Mouse (Mus musculus) forebrain, embryonic 13.5 days (tissue): ENCODE data around the gene Kiz. TPM values are rescaled to one million over a fixed set of nuclear protein-coding genes. Genes with fewer than 3 reads are reported as not detected.
A peak's percentile ranks its signal among the peaks of the same experiment; 100 is the strongest.

Experiments used
- ATAC-seq: fragments of 200-750 bp; cut with Nextera tagmentation; 2 replicates; pipeline ENCODE4 v1.8.0; 2017
- H3K27ac ChIP-seq: fragments of 300-500 bp; sonication (generic); 2 replicates; pipeline ENCODE4 v1.5.1; 2015; ENCODE audit warnings: inconsistent platforms, mild to moderate bottlenecking, moderate library complexity
- H3K27me3 ChIP-seq: fragments of 300-500 bp; sonication (generic); 2 replicates; pipeline ENCODE4 v1.6.1; 2015; ENCODE audit warnings: mild to moderate bottlenecking, inconsistent platforms
- H3K36me3 ChIP-seq: fragments of 300-500 bp; sonication (generic); 2 replicates; pipeline ENCODE4 v1.6.1; 2015; ENCODE audit warnings: mild to moderate bottlenecking, inconsistent platforms; ENCODE audit not compliant: poor library complexity, severe bottlenecking
- H3K4me1 ChIP-seq: fragments of 300-500 bp; sonication (generic); 2 replicates; pipeline ENCODE4 v1.6.1; 2015; ENCODE audit warnings: inconsistent platforms
- H3K4me2 ChIP-seq: fragments of 300-500 bp; sonication (generic); 2 replicates; pipeline ENCODE4 v1.6.1; 2015; ENCODE audit warnings: inconsistent platforms, mild to moderate bottlenecking, moderate library complexity
- H3K4me3 ChIP-seq: fragments of 300-500 bp; sonication (generic); 2 replicates; pipeline ENCODE4 v1.5.1; 2015; ENCODE audit warnings: mild to moderate bottlenecking, inconsistent platforms
- H3K9ac ChIP-seq: fragments of 300-500 bp; sonication (generic); 2 replicates; pipeline ENCODE4 v1.6.1; 2015; ENCODE audit warnings: mild to moderate bottlenecking, inconsistent platforms
- H3K9me3 ChIP-seq: fragments of 300-500 bp; sonication (generic); replicated peaks from 2 replicates; pipeline ENCODE4 v1.6.1; 2016; ENCODE audit warnings: inconsistent platforms
- WGBS: fragments of 180-500 bp; shearing (Covaris S2); methylation state at CpG from one replicate; pipeline ENCODE4 v1.1.7; 2015; 5-methylcytosine and 5-hydroxymethylcytosine counted together
- polyA plus RNA-seq: library from polyadenylated mRNA; unstranded; fragments of >200 nt; fragmentation: Nextera tagmentation; extraction: Ambion mirVana; gene quantifications from 2 replicates; pipeline ENCODE4 v1.2.1, GENCODE M21; 2015

Kiz gene
- polyA plus RNA-seq, 1 experiment from 2014 or later = 28.1 TPM

GRCm38 (mm10) chr2:146835241-146835990 lies 20.2 kb upstream of the Kiz start:
- peaks cover 95% of the 10 kb centered on the region for H3K27me3 ChIP-seq
- peak overlapping the region; percentile 60 for H3K4me2 ChIP-seq
- H3K4me1 ChIP-seq = peaks cover 59% of the 10 kb centered on the region
- H3K9ac ChIP-seq = peak overlapping the region; percentile 62
- no peaks in the 10 kb centered on the region for H3K9me3 ChIP-seq
- 0 out of 2 replicates have a peak, but pooled peaks have one; percentile 6 for ATAC-seq
- no peaks in the 10 kb centered on the region for H3K36me3 ChIP-seq
- WGBS = 4% methylated on average over 20 of the region's 20 CpGs
- H3K4me3 ChIP-seq = peak overlapping the region; percentile 29
- peak overlapping the region; percentile 80; the same call in 1 of the 2 replicates for H3K27ac ChIP-seq

- 0 out of 2 replicates have a peak overlapping the region, but pooled peaks have one; percentile 23 for H3K9ac ChIP-seq
- no peak for ATAC-seq
Measured at GRCm38 (mm10) chr2:146836246-146836645, 19.4 kb upstream of the Kiz start.

GRCm38 (mm10) chr2:146836871-146837550 lies 18.7 kb upstream of the Kiz start:
- no peaks in the 10 kb centered on the region for H3K36me3 ChIP-seq
- no peak overlapping the region for H3K27ac ChIP-seq
- H3K9me3 ChIP-seq = no peaks in the 10 kb centered on the region
- H3K4me2 ChIP-seq = peak overlapping the region; percentile 60
- peaks cover 97% of the 10 kb centered on the region for H3K27me3 ChIP-seq
- no peak overlapping the region for H3K9ac ChIP-seq
- no peak for ATAC-seq
- 4% methylated on average over 17 of the region's 17 CpGs for WGBS
- peak overlapping the region; percentile 7; the same call in 1 of the 2 replicates for H3K4me3 ChIP-seq
- peaks cover 58% of the 10 kb centered on the region for H3K4me1 ChIP-seq

More at GRCm38 (mm10) chr2:146836246-146836645, 19.4 kb upstream of the Kiz start:
- Histone ChIP-seq H3K27me3 (peaks cover 95% of the 10 kb centered on the region), H3K4me2 (peak overlapping the region; percentile 60), H3K27ac (no peak overlapping the region; the same call in 1 of the 2 replicates), H3K9me3 (no peaks in the 10 kb centered on the region), H3K36me3 (no peaks in the 10 kb centered on the region), H3K4me3 (0 out of 2 replicates have a peak overlapping the region, but pooled peaks have one; percentile 7), H3K4me1 (peaks cover 59% of the 10 kb centered on the region)
- 2% methylated on average over 13 of the region's 13 CpGs for WGBS

- H3K4me1 ChIP-seq = peaks cover 52% of the 10 kb centered on the region
Measured at GRCm38 (mm10) chr2:146837653-146838052, 18.0 kb upstream of the Kiz start.

GRCm38 (mm10) chr2:146838596-146839302 lies 16.9 kb upstream of the Kiz start:
- Histone ChIP-seq H3K27ac (peak overlapping the region; percentile 23; the same call in 1 of the 2 replicates), H3K9me3 (no peaks in the 10 kb centered on the region), H3K36me3 (no peaks in the 10 kb centered on the region), H3K27me3 (peaks cover 93% of the 10 kb centered on the region), H3K4me3 (peak overlapping the region; percentile 20), H3K4me1 (peaks cover 41% of the 10 kb centered on the region), H3K4me2 (peak overlapping the region; percentile 46), H3K9ac (peak overlapping the region; percentile 41)
- WGBS = under 1% methylated on average over 30 of the region's 30 CpGs
- no peak for ATAC-seq

More at GRCm38 (mm10) chr2:146837653-146838052, 18.0 kb upstream of the Kiz start:
- Histone ChIP-seq H3K9me3 (no peaks in the 10 kb centered on the region), H3K4me2 (peak overlapping the region; percentile 22), H3K4me3 (no peak overlapping the region; the same call in 1 of the 2 replicates), H3K36me3 (no peaks in the 10 kb centered on the region), H3K9ac (no peak overlapping the region), H3K27me3 (peaks cover 97% of the 10 kb centered on the region), H3K27ac (no peak overlapping the region)
- ATAC-seq = no peak
- 15% methylated on average over 1 of the region's 1 CpGs for WGBS

- H3K4me3 ChIP-seq = peak overlapping the region; percentile 20
- H3K9ac ChIP-seq = peak overlapping the region; percentile 45
- WGBS = 3% methylated on average over 36 of the region's 36 CpGs
- ATAC-seq = peak; percentile 19; the same call in 1 of the 2 replicates
- H3K27ac ChIP-seq = peak overlapping the region; percentile 23; the same call in 1 of the 2 replicates
- H3K9me3 ChIP-seq = no peaks in the 10 kb centered on the region
- H3K4me2 ChIP-seq = peak overlapping the region; percentile 46
- peaks cover 91% of the 10 kb centered on the region for H3K27me3 ChIP-seq
- H3K36me3 ChIP-seq = no peaks in the 10 kb centered on the region
- H3K4me1 ChIP-seq = peaks cover 34% of the 10 kb centered on the region
Measured at GRCm38 (mm10) chr2:146839303-146840030, 16.2 kb upstream of the Kiz start.

GRCm38 (mm10) chr2:146847863-146848262 lies 7.8 kb upstream of the Kiz start:
- peaks cover 31% of the 10 kb centered on the region for H3K27me3 ChIP-seq
- no peak for ATAC-seq
- whole genome bisulfite sequencing = 88% methylated on average over 2 of the region's 2 CpGs

GRCm38 (mm10) chr2:146856120-146856519 lies 456 bp downstream of the Kiz start:
- H3K4me2 ChIP-seq = peak overlapping the region; percentile 82
- no peaks in the 10 kb centered on the region for H3K4me1 ChIP-seq
- no peaks in the 10 kb centered on the region for H3K36me3 ChIP-seq
- ATAC-seq = no peak; the same call in 1 of the 2 replicates
- H3K9me3 ChIP-seq = no peaks in the 10 kb centered on the region
- peak overlapping the region; percentile 79 for H3K9ac ChIP-seq
- H3K27me3 ChIP-seq = no peaks in the 10 kb centered on the region
- peak overlapping the region; percentile 68 for H3K4me3 ChIP-seq
- 3% methylated on average over 11 of the region's 11 CpGs for WGBS
- H3K27ac ChIP-seq = peak overlapping the region; percentile 78

More at GRCm38 (mm10) chr2:146847863-146848262, 7.8 kb upstream of the Kiz start:
- H3K27ac ChIP-seq = no peak overlapping the region
- no peak overlapping the region for H3K9ac ChIP-seq
- H3K4me2 ChIP-seq = no peak overlapping the region
- no peak overlapping the region for H3K4me3 ChIP-seq
- H3K9me3 ChIP-seq = no peaks in the 10 kb centered on the region
- no peaks in the 10 kb centered on the region for H3K4me1 ChIP-seq
- no peaks in the 10 kb centered on the region for H3K36me3 ChIP-seq

GRCm38 (mm10) chr2:146856853-146857252 lies 1.2 kb downstream of the Kiz start:
- H3K9ac ChIP-seq = no peak overlapping the region
- H3K4me2 ChIP-seq = no peak overlapping the region
- 78% methylated on average over 4 of the region's 4 CpGs for WGBS
- H3K9me3 ChIP-seq = no peaks in the 10 kb centered on the region
- peaks cover 4% of the 10 kb centered on the region; the same call in 1 of the 2 replicates for H3K36me3 ChIP-seq
- no peak for ATAC-seq
- H3K4me3 ChIP-seq = no peak overlapping the region
- no peaks in the 10 kb centered on the region for H3K4me1 ChIP-seq
- H3K27me3 ChIP-seq = no peaks in the 10 kb centered on the region
- H3K27ac ChIP-seq = no peak overlapping the region

- Histone ChIP-seq H3K9me3 (no peaks in the 10 kb centered on the region), H3K4me3 (no peak overlapping the region), H3K4me2 (no peak overlapping the region), H3K27ac (no peak overlapping the region), H3K36me3 (peaks cover 5% of the 10 kb centered on the region; the same call in 1 of the 2 replicates), H3K9ac (no peak overlapping the region), H3K27me3 (no peaks in the 10 kb centered on the region), H3K4me1 (no peaks in the 10 kb centered on the region)
- WGBS = 88% methylated on average over 3 of the region's 3 CpGs
- no peak for ATAC-seq
Measured at GRCm38 (mm10) chr2:146865781-146866180, 10.1 kb downstream of the Kiz start.
